In genomic region chr5:100006324-100007039, GRCm38 (mm10) we compare ENCODE assay signal across 15 mouse cellular contexts. TPM values are rescaled to one million over a fixed set of nuclear protein-coding genes. Genes with fewer than 3 reads are reported as not detected.
DNase-seq lines count a peak whose midpoint lies in the region; ATAC-seq lines count a peak whose summit lies in the region.
"Had no signal": no experiment of that assay in that cellular context is flagged by ENCODE, and none has a peak within 500 bp of the region (broad histone marks: within the 10 kb centered on the region; RNA-seq: fewer than 3 reads in every experiment).

No protein-coding gene starts in this region.

- ATAC-seq in embryonic facial prominence, embryonic 11.5 days (replicated peaks; ENCODE audit: insufficient number of reproducible peaks, low FRiP score, low TSS enrichment, low read depth), result 0 out of 2 replicates have a peak, but pooled peaks have one; percentile 39
- ATAC-seq in megakaryocyte progenitor cell, adult 5-6 weeks (replicated peaks; ENCODE audit: poor library complexity), result peak; percentile 42
- no peak for ATAC-seq in midbrain, embryonic 16.5 days
- ATAC-seq: midbrain, embryonic 13.5 days had no signal

- WGBS in embryonic facial prominence, embryonic 11.5 days, result 85% methylated on average over 4 of the region's 4 CpGs
- WGBS in embryonic facial prominence, embryonic 10.5 days, result 83% methylated on average over 4 of the region's 4 CpGs
- 84% methylated on average over 4 of the region's 4 CpGs for WGBS in midbrain, embryonic 16.5 days

- H3K4me3 ChIP-seq in embryonic facial prominence, embryonic 11.5 days (ENCODE audit: low read depth, low read length), result no peak overlapping the region
- no peak overlapping the region for H3K4me3 ChIP-seq in embryonic facial prominence, embryonic 10.5 days
- no peak overlapping the region for H3K4me3 ChIP-seq in midbrain, embryonic 16.5 days (ENCODE audit: low read depth, low read length)
- H3K4me3 ChIP-seq: limb, embryonic 15.5 days; midbrain, embryonic 13.5 days had no signal

- no peak overlapping the region for H3K27ac ChIP-seq in embryonic facial prominence, embryonic 11.5 days (replicated peaks; ENCODE audit: low read depth, low read length)
- no peak overlapping the region for H3K27ac ChIP-seq in embryonic facial prominence, embryonic 10.5 days (replicated peaks)
- no peak overlapping the region for H3K27ac ChIP-seq in midbrain, embryonic 16.5 days (ENCODE audit: low read length)
- H3K27ac ChIP-seq: kidney, postnatal 0 days; limb, embryonic 15.5 days; midbrain, embryonic 13.5 days had no signal

- H3K27me3 ChIP-seq in embryonic facial prominence, embryonic 11.5 days (ENCODE audit: control insufficient read depth, insufficient read depth, low read length), result no peaks in the 10 kb centered on the region
- H3K27me3 ChIP-seq in embryonic facial prominence, embryonic 10.5 days (replicated peaks; ENCODE audit: low read depth, poor library complexity, severe bottlenecking), result no peaks in the 10 kb centered on the region
- no peaks in the 10 kb centered on the region for H3K27me3 ChIP-seq in midbrain, embryonic 16.5 days (ENCODE audit: control insufficient read depth, insufficient read depth, low read depth, low read length)
- H3K27me3 ChIP-seq: limb, embryonic 15.5 days; midbrain, embryonic 13.5 days had no signal

- no peak for DNase-seq in embryonic facial prominence, embryonic 11.5 days (ENCODE audit: low spot score)
- no peak for DNase-seq in embryonic facial prominence, embryonic 10.5 days (ENCODE audit: low spot score)
- peak; percentile 12 for DNase-seq in urinary bladder, postnatal 14 days (ENCODE audit: low spot score)
- no peak for DNase-seq in urinary bladder, postnatal 4 days (ENCODE audit: low spot score in 2 of 2)
- DNase-seq in retina, embryonic 14.5 days (ENCODE audit: low spot score), result no peak
- no peak for DNase-seq in adipocyte (ENCODE audit: low spot score)
- DNase-seq: cerebellum, postnatal 36 days; gastrocnemius, postnatal 25 days; heart, postnatal 36 days; thymus, adult 18-20 months had no signal

- H3K9me3 ChIP-seq in embryonic facial prominence, embryonic 11.5 days (replicated peaks; ENCODE audit: control insufficient read depth, low read length), result no peaks in the 10 kb centered on the region
- no peaks in the 10 kb centered on the region for H3K9me3 ChIP-seq in embryonic facial prominence, embryonic 10.5 days
- H3K9me3 ChIP-seq in midbrain, embryonic 16.5 days (replicated peaks; ENCODE audit: control insufficient read depth, low read length, poor library complexity, severe bottlenecking), result no peaks in the 10 kb centered on the region
- H3K9me3 ChIP-seq: limb, embryonic 15.5 days; midbrain, embryonic 13.5 days had no signal

- H3K4me1 ChIP-seq in embryonic facial prominence, embryonic 11.5 days (ENCODE audit: control insufficient read depth, insufficient read depth, low read length), result no peaks in the 10 kb centered on the region
- no peaks in the 10 kb centered on the region for H3K4me1 ChIP-seq in embryonic facial prominence, embryonic 10.5 days
- H3K4me1 ChIP-seq in midbrain, embryonic 16.5 days (ENCODE audit: control insufficient read depth, insufficient read depth, low read length), result no peaks in the 10 kb centered on the region
- H3K4me1 ChIP-seq: limb, embryonic 15.5 days; midbrain, embryonic 13.5 days had no signal

- H3K9ac ChIP-seq in embryonic facial prominence, embryonic 11.5 days (replicated peaks; ENCODE audit: low read length), result no peak overlapping the region
- no peak overlapping the region for H3K9ac ChIP-seq in midbrain, embryonic 16.5 days (ENCODE audit: low read depth, low read length)
- H3K9ac ChIP-seq: limb, embryonic 15.5 days; midbrain, embryonic 13.5 days had no signal

- no peaks in the 10 kb centered on the region for H3K36me3 ChIP-seq in embryonic facial prominence, embryonic 11.5 days (replicated peaks; ENCODE audit: control insufficient read depth, insufficient read depth, low read depth, low read length)
- no peaks in the 10 kb centered on the region for H3K36me3 ChIP-seq in embryonic facial prominence, embryonic 10.5 days (replicated peaks)
- no peaks in the 10 kb centered on the region for H3K36me3 ChIP-seq in midbrain, embryonic 16.5 days (ENCODE audit: control insufficient read depth, insufficient read depth, low read length)
- H3K36me3 ChIP-seq: limb, embryonic 15.5 days; midbrain, embryonic 13.5 days had no signal

- H3K4me2 ChIP-seq in embryonic facial prominence, embryonic 11.5 days (ENCODE audit: low read depth, low read length), result no peak overlapping the region
- no peak overlapping the region for H3K4me2 ChIP-seq in midbrain, embryonic 16.5 days (ENCODE audit: low read length)
- H3K4me2 ChIP-seq: limb, embryonic 15.5 days; midbrain, embryonic 13.5 days had no signal

RNA-seq across cellular contexts. Expression of gene 4930524J08Rik, which starts 27.6 kb away (rescaled TPM):
- 2.6 and 3.3 TPM in 2 replicates for polyA plus RNA-seq in embryonic facial prominence, embryonic 11.5 days (2014; fragmentation: Nextera tagmentation; extraction: Ambion mirVana)
- polyA plus RNA-seq in embryonic facial prominence, embryonic 10.5 days (2016; fragmentation: Nextera tagmentation; extraction: Ambion mirVana), result 1.5 and 1.8 TPM in 2 replicates
- 0.98 and 1.2 TPM in 2 replicates for total RNA-seq in megakaryocyte progenitor cell, adult 5-6 weeks (2015)
- 1.9 TPM in 1 of 2 replicates, not detected in the other for total RNA-seq in megakaryocyte progenitor cell, adult 5-6 weeks (2017)
- 2.2 and 2.5 TPM in 2 replicates for polyA plus RNA-seq in midbrain, embryonic 16.5 days (2015; fragmentation: Nextera tagmentation; extraction: Ambion mirVana)

RNA-seq across cellular contexts. Expression of gene Hnrnpd, which starts 27.7 kb away (rescaled TPM):
- polyA plus RNA-seq in embryonic facial prominence, embryonic 11.5 days (2014; fragmentation: Nextera tagmentation; extraction: Ambion mirVana), result 293 and 315 TPM in 2 replicates
- 253 and 268 TPM in 2 replicates for polyA plus RNA-seq in embryonic facial prominence, embryonic 10.5 days (2016; fragmentation: Nextera tagmentation; extraction: Ambion mirVana)
- total RNA-seq in megakaryocyte progenitor cell, adult 5-6 weeks (2015), result 378 and 387 TPM in 2 replicates
- total RNA-seq in megakaryocyte progenitor cell, adult 5-6 weeks (2017), result 92.7 and 143 TPM in 2 replicates
- 96.2 and 121 TPM in 2 replicates for polyA plus RNA-seq in midbrain, embryonic 16.5 days (2015; fragmentation: Nextera tagmentation; extraction: Ambion mirVana)

RNA-seq across cellular contexts. Expression of gene Hnrnpdl, which starts 33.0 kb away (rescaled TPM):
- 270 and 281 TPM in 2 replicates for polyA plus RNA-seq in embryonic facial prominence, embryonic 11.5 days (2014; fragmentation: Nextera tagmentation; extraction: Ambion mirVana)
- polyA plus RNA-seq in embryonic facial prominence, embryonic 10.5 days (2016; fragmentation: Nextera tagmentation; extraction: Ambion mirVana), result 214 and 235 TPM in 2 replicates
- total RNA-seq in megakaryocyte progenitor cell, adult 5-6 weeks (2015), result 283 and 299 TPM in 2 replicates
- total RNA-seq in megakaryocyte progenitor cell, adult 5-6 weeks (2017), result 415 and 496 TPM in 2 replicates
- polyA plus RNA-seq in midbrain, embryonic 16.5 days (2015; fragmentation: Nextera tagmentation; extraction: Ambion mirVana), result 199 and 210 TPM in 2 replicates

RNA-seq across cellular contexts. Expression of gene Enoph1, which starts 33.3 kb away (rescaled TPM):
- 52.9 and 59.0 TPM in 2 replicates for polyA plus RNA-seq in embryonic facial prominence, embryonic 11.5 days (2014; fragmentation: Nextera tagmentation; extraction: Ambion mirVana)
- 60.3 and 60.9 TPM in 2 replicates for polyA plus RNA-seq in embryonic facial prominence, embryonic 10.5 days (2016; fragmentation: Nextera tagmentation; extraction: Ambion mirVana)
- 46.5 and 46.8 TPM in 2 replicates for total RNA-seq in megakaryocyte progenitor cell, adult 5-6 weeks (2015)
- total RNA-seq in megakaryocyte progenitor cell, adult 5-6 weeks (2017), result 45.9 and 47.4 TPM in 2 replicates
- 57.4 and 61.3 TPM in 2 replicates for polyA plus RNA-seq in midbrain, embryonic 16.5 days (2015; fragmentation: Nextera tagmentation; extraction: Ambion mirVana)
